13 mouse cellular contexts compared by ENCODE assay signal in genomic region chr10:37035090-37035497, GRCm38 (mm10).
DNase-seq lines count a peak whose midpoint lies in the region; ATAC-seq and TF ChIP-seq lines count a peak whose summit lies in the region.
"Had no signal": no experiment of that assay in that cellular context is flagged by ENCODE, and none has a peak within 500 bp of the region (broad histone marks: within the 10 kb centered on the region; RNA-seq: fewer than 3 reads in every experiment).

No protein-coding gene starts in this region.

- no peak for TF ChIP-seq CTCF in kidney, postnatal 0 days (IDR thresholded peaks at IDR 0.05; ENCODE audit: low read depth)

- WGBS in kidney, postnatal 0 days, result 74% methylated on average over 7 of the region's 7 CpGs
- 81% methylated on average over 7 of the region's 7 CpGs for WGBS in kidney, embryonic 14.5 days

- H3K9me3 ChIP-seq in kidney, postnatal 0 days (replicated peaks; ENCODE audit: low read length), result no peaks in the 10 kb centered on the region
- no peaks in the 10 kb centered on the region for H3K9me3 ChIP-seq in kidney, embryonic 14.5 days (ENCODE audit: control insufficient read depth, low read length)
- H3K9me3 ChIP-seq: megakaryocyte, embryonic 14.5 days had no signal

- H3K36me3 ChIP-seq in kidney, postnatal 0 days (ENCODE audit: insufficient read depth, low read length), result no peaks in the 10 kb centered on the region
- no peaks in the 10 kb centered on the region for H3K36me3 ChIP-seq in kidney, embryonic 14.5 days (ENCODE audit: control insufficient read depth, insufficient read depth, low read length)

- H3K4me3 ChIP-seq in kidney, postnatal 0 days (replicated peaks; ENCODE audit: low read depth, low read length), result no peak overlapping the region
- no peak overlapping the region for H3K4me3 ChIP-seq in kidney, embryonic 14.5 days (ENCODE audit: low read length)
- H3K4me3 ChIP-seq: megakaryocyte, embryonic 14.5 days had no signal

- H3K4me2 ChIP-seq in kidney, postnatal 0 days (ENCODE audit: low read length), result no peak overlapping the region
- no peak overlapping the region for H3K4me2 ChIP-seq in kidney, embryonic 14.5 days (replicated peaks; ENCODE audit: low read depth, low read length)

- no peaks in the 10 kb centered on the region for H3K27me3 ChIP-seq in kidney, postnatal 0 days (ENCODE audit: insufficient read depth, low read length)
- H3K27me3 ChIP-seq in kidney, embryonic 14.5 days (ENCODE audit: control insufficient read depth, insufficient read depth, low read length), result no peaks in the 10 kb centered on the region
- H3K27me3 ChIP-seq: CH12.LX; megakaryocyte, embryonic 14.5 days had no signal

- no peak for ATAC-seq in kidney, postnatal 0 days (replicated peaks; ENCODE audit: low FRiP score, low read depth)
- ATAC-seq in kidney, embryonic 14.5 days (ENCODE audit: low FRiP score, low TSS enrichment), result no peak
- ATAC-seq: intestine, postnatal 0 days had no signal

- no peak overlapping the region for H3K9ac ChIP-seq in kidney, postnatal 0 days (ENCODE audit: low read depth, low read length)
- no peak overlapping the region for H3K9ac ChIP-seq in kidney, embryonic 14.5 days (ENCODE audit: low read depth, low read length)
- H3K9ac ChIP-seq: liver, embryonic 14.5 days had no signal

- no peak overlapping the region for H3K27ac ChIP-seq in kidney, postnatal 0 days
- no peak overlapping the region for H3K27ac ChIP-seq in kidney, embryonic 14.5 days (ENCODE audit: low read depth, low read length)
- H3K27ac ChIP-seq: liver, embryonic 14.5 days had no signal

- H3K4me1 ChIP-seq in kidney, postnatal 0 days (replicated peaks; ENCODE audit: insufficient read depth, low read length), result no peaks in the 10 kb centered on the region
- no peaks in the 10 kb centered on the region for H3K4me1 ChIP-seq in kidney, embryonic 14.5 days (ENCODE audit: control insufficient read depth, insufficient read depth, low read length)
- H3K4me1 ChIP-seq: megakaryocyte, embryonic 14.5 days had no signal

- peak; percentile 22 for DNase-seq in kidney, postnatal 0 days (ENCODE audit: low spot score)
- DNase-seq in right cerebral cortex, postnatal 10 days (ENCODE audit: low spot score in 2 of 2), result peak; percentile 32
- no peak for DNase-seq in right cerebral cortex, postnatal 14 days
- peak; percentile 51 for DNase-seq in forelimb bud, embryonic 11.5 days (ENCODE audit: low read depth, low spot score)
- peak; percentile 27 for DNase-seq in lung, postnatal 36 days
- DNase-seq in thymus, postnatal 4 days, result no peak
- no peak for DNase-seq in adrenal gland, postnatal 25 days
- DNase-seq: adrenal gland, postnatal 10 days had no signal

Comparison
In these comparisons a context has a peak if more than half of its experiments do, and no peak if none do; other contexts are left out.
1. DNase-seq: peak in kidney, postnatal 0 days (single experiment), right cerebral cortex, postnatal 10 days (2 of 2), forelimb bud, embryonic 11.5 days (single experiment) and lung, postnatal 36 days (single experiment); none in right cerebral cortex, postnatal 14 days (single experiment), thymus, postnatal 4 days (single experiment) and adrenal gland, postnatal 25 days (single experiment).